Mouse (Mus musculus) heart, adult 2 months (tissue): ENCODE data around the gene Opn4. TPM values are rescaled to one million over a fixed set of nuclear protein-coding genes. Genes with fewer than 3 reads are reported as not detected.

ENCODE experiments used
- DNase-seq, 2 experiments: peaks; one replicate each; pipeline ENCODE4 v3.0.0; 2021
- H3K27ac ChIP-seq: fragments of 200-600 bp; 2 replicates; pipeline ENCODE4 v1.8.1; 2022
- H3K27me3 ChIP-seq: fragments of 200-500 bp; 2 replicates; pipeline ENCODE4 v1.6.1; 2012; ENCODE audit warnings: mild to moderate bottlenecking, low read length, inconsistent platforms, mixed read lengths; ENCODE audit not compliant: control insufficient read depth, insufficient read depth
- H3K36me3 ChIP-seq: fragments of 200-500 bp; 2 replicates; pipeline ENCODE4 v1.6.1; 2012; ENCODE audit warnings: low read length, inconsistent platforms; ENCODE audit not compliant: control insufficient read depth, insufficient read depth
- H3K4me1 ChIP-seq: fragments of 200-500 bp; 2 replicates; pipeline ENCODE4 v1.6.1; 2011; ENCODE audit warnings: low read length; ENCODE audit not compliant: control insufficient read depth, insufficient read depth
- H3K4me3 ChIP-seq: fragments of 200-600 bp; 2 replicates; pipeline ENCODE4 v1.8.1; 2022
- H3K79me2 ChIP-seq: fragments of 200-500 bp; replicated peaks from 2 replicates; pipeline ENCODE4 v1.6.1; 2012; ENCODE audit warnings: mild to moderate bottlenecking, inconsistent platforms, low read length, moderate library complexity, mixed read lengths; ENCODE audit not compliant: control insufficient read depth, insufficient read depth
- H3K9ac ChIP-seq: fragments of 200-500 bp; 2 replicates; pipeline ENCODE4 v1.6.1; 2012; ENCODE audit warnings: low read depth, mild to moderate bottlenecking, control low read depth, inconsistent platforms, low read length, mixed read lengths
- CTCF ChIP-seq: fragments of 200-600 bp; IDR thresholded peaks from 2 replicates; pipeline ENCODE4 v1.8.1; 2022; ENCODE audit warnings: antibody characterized with exemption, mild to moderate bottlenecking, moderate library complexity
- EP300 ChIP-seq: fragments of 200-500 bp; IDR thresholded peaks from 2 replicates; pipeline ENCODE4 v1.6.1; 2011; ENCODE audit warnings: low read depth, low read length, control low read depth; ENCODE audit not compliant: insufficient read depth
- POLR2A ChIP-seq: fragments of 200-500 bp; IDR thresholded peaks from 2 replicates; pipeline ENCODE4 v1.6.1; 2011; ENCODE audit warnings: mild to moderate bottlenecking, low read depth, low read length, control low read depth; ENCODE audit not compliant: insufficient read depth
- WGBS: fragments of 180-500 bp; shearing (Covaris S2); methylation state at CpG from one replicate; pipeline ENCODE4 v1.1.7; 2018; 5-methylcytosine and 5-hydroxymethylcytosine counted together
- intact Hi-C: fragments of 180-260 bp; cut with DNase I; formaldehyde crosslinking; loops from one replicate; pipeline ENCODE4 v1.15.1; 2025
- polyA plus RNA-seq: library from polyadenylated mRNA; depleted of rRNA; stranded (reverse); fragments of >200 nt; gene quantifications from 2 replicates; pipeline ENCODE4 v1.2.3, GENCODE M21; 2012
- total RNA-seq, 2 experiments: library from RNA; stranded (reverse); gene quantifications; 2 replicates each; pipeline ENCODE4 v1.2.3; 2021

Opn4 gene
- total and polyA plus RNA-seq, 3 experiments, result 2.4 to 7.9 (median 2.6) TPM

- peak overlapping the region; percentile 84 for H3K27ac ChIP-seq
- peak; percentile 79 to 86 for DNase-seq
- peaks cover 2% of the 10 kb centered on the region; the same call in 1 of the 2 replicates for H3K36me3 ChIP-seq
- intact Hi-C loops, result no loop called here
- H3K79me2 ChIP-seq, result no peaks in the 10 kb centered on the region
- no peaks in the 10 kb centered on the region for H3K27me3 ChIP-seq
- TF ChIP-seq CTCF, result peak; percentile 79
- TF ChIP-seq EP300, result peak; percentile 95
- peak; percentile 82 for TF ChIP-seq POLR2A
- 53% methylated on average over 2 of the region's 2 CpGs for WGBS
- peaks cover 4% of the 10 kb centered on the region for H3K4me1 ChIP-seq
- H3K4me3 ChIP-seq, result no peak overlapping the region
- peak overlapping the region; percentile 46 for H3K9ac ChIP-seq
Observed at GRCm38 (mm10) chr14:34574068-34574467, 25.9 kb downstream of the Opn4 start.

GRCm38 (mm10) chr14:34573348-34573913 is 26.5 kb downstream of the Opn4 start:
- Histone ChIP-seq H3K27ac (peak overlapping the region; percentile 78), H3K4me1 (peaks cover 6% of the 10 kb centered on the region), H3K27me3 (no peaks in the 10 kb centered on the region), H3K36me3 (peaks cover 2% of the 10 kb centered on the region; the same call in 1 of the 2 replicates), H3K79me2 (no peaks in the 10 kb centered on the region), H3K9ac (peak overlapping the region; percentile 48), H3K4me3 (no peak overlapping the region)
- intact Hi-C loops, result no loop called here
- DNase-seq, result peak; percentile 42 to 48
- TF ChIP-seq POLR2A (no peak), CTCF (no peak), EP300 (peak; percentile 34)
- 54% methylated on average over 9 of the region's 9 CpGs for WGBS

- intact Hi-C loops, result no loop called here
- peak in 1 of 2 experiments; percentile 47 for DNase-seq
- Histone ChIP-seq H3K27ac (peak overlapping the region; percentile 78), H3K36me3 (no peaks in the 10 kb centered on the region), H3K4me3 (no peak overlapping the region), H3K4me1 (peaks cover 8% of the 10 kb centered on the region), H3K9ac (no peak overlapping the region), H3K79me2 (no peaks in the 10 kb centered on the region), H3K27me3 (no peaks in the 10 kb centered on the region)
- TF ChIP-seq EP300 (peak; percentile 24), POLR2A (peak; percentile 53; the same call in 1 of the 2 replicates), CTCF (no peak)
- 62% methylated on average over 17 of the region's 17 CpGs for WGBS
Observed at GRCm38 (mm10) chr14:34571610-34572387, 28.1 kb downstream of the Opn4 start.

- Histone ChIP-seq H3K4me3 (no peak overlapping the region), H3K4me1 (peaks cover 13% of the 10 kb centered on the region), H3K79me2 (no peaks in the 10 kb centered on the region), H3K27me3 (no peaks in the 10 kb centered on the region), H3K36me3 (no peaks in the 10 kb centered on the region), H3K27ac (no peak overlapping the region; the same call in 1 of the 2 replicates), H3K9ac (no peak overlapping the region)
- 56% methylated on average over 4 of the region's 4 CpGs for WGBS
- TF ChIP-seq POLR2A (peak; percentile 65), EP300 (peak; percentile 59), CTCF (no peak)
- DNase-seq, result no peak
- intact Hi-C loops, result no loop called here
Observed at GRCm38 (mm10) chr14:34570903-34571302, 29.0 kb downstream of the Opn4 start.

- TF ChIP-seq EP300, result peak; percentile 91
- TF ChIP-seq CTCF, result peak; percentile 90
- TF ChIP-seq POLR2A, result 0 out of 2 replicates have a peak, but pooled peaks have one; percentile 58
- no peak overlapping the region for H3K4me3 ChIP-seq
- intact Hi-C loops, result no loop called here
- peak; percentile 78 to 80 for DNase-seq
- H3K27ac ChIP-seq, result no peak overlapping the region; the same call in 1 of the 2 replicates
- peaks cover 15% of the 10 kb centered on the region for H3K4me1 ChIP-seq
- no peaks in the 10 kb centered on the region for H3K27me3 ChIP-seq
- under 1% methylated on average over 6 of the region's 6 CpGs for WGBS
- H3K79me2 ChIP-seq, result no peaks in the 10 kb centered on the region
- H3K9ac ChIP-seq, result no peak overlapping the region
- H3K36me3 ChIP-seq, result no peaks in the 10 kb centered on the region
Observed at GRCm38 (mm10) chr14:34570294-34570693, 29.6 kb downstream of the Opn4 start.
